ENCODE assay signal across 8 mouse cellular contexts in genomic region chr14:101781943-101782510, GRCm38 (mm10). TPM values are rescaled to one million over a fixed set of nuclear protein-coding genes. Genes with fewer than 3 reads are reported as not detected.
A peak's percentile ranks its signal among the peaks of the same experiment; 100 is the strongest.
DNase-seq lines count a peak whose midpoint lies in the region; ATAC-seq and TF ChIP-seq lines count a peak whose summit lies in the region.
"Had no signal": no experiment of that assay in that cellular context is flagged by ENCODE, and none has a peak within 500 bp of the region (broad histone marks: within the 10 kb centered on the region; RNA-seq: fewer than 3 reads in every experiment).

No protein-coding gene starts in this region.

- TF ChIP-seq POLR2A in cortical plate, adult 2 months (IDR thresholded peaks at IDR 0.05; ENCODE audit: extremely low read depth, insufficient read depth, low read length), result no peak

- WGBS in limb, embryonic 11.5 days, result 29% methylated on average over 3 of the region's 3 CpGs
- 39% methylated on average over 3 of the region's 3 CpGs for WGBS in limb, embryonic 10.5 days
- WGBS in hindbrain, postnatal 0 days, result 20% methylated on average over 3 of the region's 3 CpGs
- 15% methylated on average over 3 of the region's 3 CpGs for WGBS in lung, embryonic 14.5 days

- H3K36me3 ChIP-seq in limb, embryonic 11.5 days (ENCODE audit: control insufficient read depth, insufficient read depth, low read length), result no peaks in the 10 kb centered on the region
- no peaks in the 10 kb centered on the region for H3K36me3 ChIP-seq in limb, embryonic 10.5 days
- H3K36me3 ChIP-seq in hindbrain, postnatal 0 days (ENCODE audit: insufficient read depth, low read length), result no peaks in the 10 kb centered on the region
- no peaks in the 10 kb centered on the region for H3K36me3 ChIP-seq in lung, embryonic 14.5 days (ENCODE audit: insufficient read depth)

- no peak for ATAC-seq in limb, embryonic 11.5 days (ENCODE audit: insufficient number of reproducible peaks, low FRiP score, low TSS enrichment, low read depth)
- peak; percentile 70; the same call in 1 of the 2 replicates for ATAC-seq in hindbrain, postnatal 0 days
- peak; percentile 26; the same call in 1 of the 2 replicates for ATAC-seq in lung, embryonic 14.5 days (ENCODE audit: insufficient read depth)

- no peak overlapping the region for H3K4me3 ChIP-seq in limb, embryonic 11.5 days (ENCODE audit: low read depth, low read length)
- no peak overlapping the region for H3K4me3 ChIP-seq in limb, embryonic 10.5 days
- H3K4me3 ChIP-seq in cortical plate, adult 2 months (ENCODE audit: insufficient read depth, low read length), result no peak overlapping the region
- no peak overlapping the region for H3K4me3 ChIP-seq in hindbrain, postnatal 0 days (ENCODE audit: low read length)
- no peak overlapping the region for H3K4me3 ChIP-seq in lung, embryonic 14.5 days (ENCODE audit: low read depth, low read length)

- no peak overlapping the region for H3K4me2 ChIP-seq in limb, embryonic 11.5 days (ENCODE audit: low read depth, severe bottlenecking)
- H3K4me2 ChIP-seq in hindbrain, postnatal 0 days (ENCODE audit: low read depth, low read length), result no peak overlapping the region
- H3K4me2 ChIP-seq in lung, embryonic 14.5 days, result no peak overlapping the region

- no peak overlapping the region for H3K9ac ChIP-seq in limb, embryonic 11.5 days (ENCODE audit: low read length)
- no peak overlapping the region for H3K9ac ChIP-seq in hindbrain, postnatal 0 days (replicated peaks; ENCODE audit: low read length)
- no peak overlapping the region for H3K9ac ChIP-seq in lung, embryonic 14.5 days

- no peaks in the 10 kb centered on the region for H3K4me1 ChIP-seq in limb, embryonic 11.5 days (ENCODE audit: control insufficient read depth, insufficient read depth, low read length)
- H3K4me1 ChIP-seq in limb, embryonic 10.5 days, result no peaks in the 10 kb centered on the region
- H3K4me1 ChIP-seq in cortical plate, adult 2 months (ENCODE audit: control insufficient read depth, insufficient read depth, low read length), result no peaks in the 10 kb centered on the region
- no peaks in the 10 kb centered on the region for H3K4me1 ChIP-seq in hindbrain, postnatal 0 days (ENCODE audit: insufficient read depth, low read length)
- no peaks in the 10 kb centered on the region for H3K4me1 ChIP-seq in lung, embryonic 14.5 days (ENCODE audit: insufficient read depth)

- peak; percentile 31 for DNase-seq in limb, embryonic 11.5 days (ENCODE audit: low spot score)
- DNase-seq in limb, embryonic 10.5 days (ENCODE audit: low spot score), result no peak
- DNase-seq in Muller cell, postnatal 12 days (ENCODE audit: inconsistent ontology term), result peak; percentile 43
- peak; percentile 72 for DNase-seq in hindbrain, postnatal 0 days (ENCODE audit: low spot score)
- DNase-seq in lung, embryonic 14.5 days, result peak; percentile 76
- no peak for DNase-seq in spleen, adult 12 weeks (ENCODE audit: low spot score)

- H3K27me3 ChIP-seq in limb, embryonic 11.5 days (ENCODE audit: control insufficient read depth, insufficient read depth, low read length), result no peaks in the 10 kb centered on the region
- no peaks in the 10 kb centered on the region for H3K27me3 ChIP-seq in limb, embryonic 10.5 days (ENCODE audit: low read depth, poor library complexity, severe bottlenecking)
- no peaks in the 10 kb centered on the region for H3K27me3 ChIP-seq in hindbrain, postnatal 0 days (ENCODE audit: insufficient read depth, low read length)
- H3K27me3 ChIP-seq in lung, embryonic 14.5 days (ENCODE audit: insufficient read depth, low read length), result no peaks in the 10 kb centered on the region

- peak; percentile 61 for TF ChIP-seq CTCF in cortical plate, adult 2 months (IDR thresholded peaks at IDR 0.05; ENCODE audit: extremely low read depth, insufficient read depth, low read length)
- TF ChIP-seq CTCF in hindbrain, postnatal 0 days (IDR thresholded peaks at IDR 0.05; ENCODE audit: low read depth), result peak; percentile 81
- peak; percentile 81 for TF ChIP-seq CTCF in lung, embryonic 14.5 days (IDR thresholded peaks at IDR 0.05; ENCODE audit: low read depth)

- no peak overlapping the region for H3K27ac ChIP-seq in limb, embryonic 11.5 days (replicated peaks; ENCODE audit: low read depth, low read length)
- no peak overlapping the region for H3K27ac ChIP-seq in limb, embryonic 10.5 days
- H3K27ac ChIP-seq in cortical plate, adult 2 months (ENCODE audit: insufficient read depth, low read length), result no peak overlapping the region
- no peak overlapping the region for H3K27ac ChIP-seq in hindbrain, postnatal 0 days
- H3K27ac ChIP-seq in lung, embryonic 14.5 days (ENCODE audit: low read depth), result no peak overlapping the region

- no peaks in the 10 kb centered on the region for H3K9me3 ChIP-seq in limb, embryonic 11.5 days (ENCODE audit: control insufficient read depth, low read length)
- H3K9me3 ChIP-seq in limb, embryonic 10.5 days (replicated peaks), result no peaks in the 10 kb centered on the region
- H3K9me3 ChIP-seq in hindbrain, postnatal 0 days (ENCODE audit: low read length), result no peaks in the 10 kb centered on the region
- H3K9me3 ChIP-seq in lung, embryonic 14.5 days (ENCODE audit: low read depth, low read length), result no peaks in the 10 kb centered on the region

RNA-seq across cellular contexts. Expression of gene Lmo7, which starts 52.3 kb away (rescaled TPM):
- 6.5 and 7.1 TPM in 2 replicates for polyA plus RNA-seq in limb, embryonic 11.5 days (2014; fragmentation: Nextera tagmentation; extraction: Ambion mirVana)
- polyA plus RNA-seq in limb, embryonic 10.5 days (2016; fragmentation: Nextera tagmentation; extraction: Ambion mirVana), result 4.1 and 4.8 TPM in 2 replicates
- polyA plus RNA-seq in cortical plate, adult 2 months (2012; rRNA removed), result 30.9 and 33.7 TPM in 2 replicates
- 2.9 and 10.6 TPM in 2 replicates for total RNA-seq in hindbrain, postnatal 0 days (2014; rRNA removed)
- polyA plus RNA-seq in hindbrain, postnatal 0 days (2015; fragmentation: Nextera tagmentation; extraction: Ambion mirVana), result 2.3 TPM in 2 replicates
- polyA plus RNA-seq in lung, embryonic 14.5 days (2014; fragmentation: Nextera tagmentation; extraction: Ambion mirVana), result 17.1 and 19.5 TPM in 2 replicates

RNA-seq across cellular contexts. Expression of gene Gm9922, which starts 52.4 kb away (rescaled TPM):
- polyA plus RNA-seq in limb, embryonic 11.5 days (2014; fragmentation: Nextera tagmentation; extraction: Ambion mirVana), result 0.80 and 1.5 TPM in 2 replicates
- polyA plus RNA-seq in limb, embryonic 10.5 days (2016; fragmentation: Nextera tagmentation; extraction: Ambion mirVana), result 0.54 and 1.0 TPM in 2 replicates
- polyA plus RNA-seq in cortical plate, adult 2 months (2012; rRNA removed), result 0.35 TPM in 1 of 2 replicates, not detected in the other
- not detected in 2 replicates for total RNA-seq in hindbrain, postnatal 0 days (2014; rRNA removed)
- 0.51 and 0.97 TPM in 2 replicates for polyA plus RNA-seq in hindbrain, postnatal 0 days (2015; fragmentation: Nextera tagmentation; extraction: Ambion mirVana)
- polyA plus RNA-seq in lung, embryonic 14.5 days (2014; fragmentation: Nextera tagmentation; extraction: Ambion mirVana), result 1.2 and 1.5 TPM in 2 replicates
- total RNA-seq: left cerebral cortex, postnatal 36 days had no signal

Comparison
In these comparisons a context has a peak if more than half of its experiments do, and no peak if none do; other contexts are left out.
1. DNase-seq: peak in limb, embryonic 11.5 days (single experiment), Muller cell, postnatal 12 days (single experiment), hindbrain, postnatal 0 days (single experiment) and lung, embryonic 14.5 days (single experiment); none in limb, embryonic 10.5 days (single experiment) and spleen, adult 12 weeks (single experiment).
2. Peak in every context shown above with its lines, with median percentiles within 50 percentile points of each other: CTCF ChIP-seq.